Mouse (Mus musculus) midbrain, embryonic 10.5 days (tissue): ENCODE measurements at regions not wholly inside any gene's neighbourhood (a gene's known extent, or its start where the extent isn't known, plus 50 kb on each side); places are given as distances from the start of the nearest gene placed in this dataset.

Experiments used
- DNase-seq: peaks from one replicate; pipeline ENCODE4 v3.0.0-alpha.2; 2017; ENCODE audit warnings: low spot score
- H3K27ac ChIP-seq: fragments of 300-500 bp; sonication (generic); replicated peaks from 2 replicates; pipeline ENCODE4 v1.5.1; 2016; ENCODE audit warnings: mild to moderate bottlenecking
- H3K27me3 ChIP-seq: fragments of 300-500 bp; sonication (generic); 2 replicates; pipeline ENCODE4 v1.6.1; 2016; ENCODE audit warnings: low read depth, mild to moderate bottlenecking; ENCODE audit not compliant: poor library complexity, severe bottlenecking
- H3K36me3 ChIP-seq: fragments of 300-500 bp; sonication (generic); 2 replicates; pipeline ENCODE4 v1.6.1; 2016; ENCODE audit warnings: mild to moderate bottlenecking, moderate library complexity
- H3K4me1 ChIP-seq: fragments of 300-500 bp; sonication (generic); 2 replicates; pipeline ENCODE4 v1.6.1; 2016
- H3K4me3 ChIP-seq: fragments of 300-500 bp; sonication (generic); 2 replicates; pipeline ENCODE4 v1.5.1; 2016; ENCODE audit warnings: mild to moderate bottlenecking, moderate library complexity
- H3K9me3 ChIP-seq: fragments of 300-500 bp; sonication (generic); replicated peaks from 2 replicates; pipeline ENCODE4 v1.6.1; 2016; ENCODE audit warnings: mild to moderate bottlenecking
- WGBS: fragments of 180-500 bp; shearing (Covaris S2); methylation state at CpG from one replicate; pipeline ENCODE4 v1.1.7; 2016; 5-methylcytosine and 5-hydroxymethylcytosine counted together

DNA sequence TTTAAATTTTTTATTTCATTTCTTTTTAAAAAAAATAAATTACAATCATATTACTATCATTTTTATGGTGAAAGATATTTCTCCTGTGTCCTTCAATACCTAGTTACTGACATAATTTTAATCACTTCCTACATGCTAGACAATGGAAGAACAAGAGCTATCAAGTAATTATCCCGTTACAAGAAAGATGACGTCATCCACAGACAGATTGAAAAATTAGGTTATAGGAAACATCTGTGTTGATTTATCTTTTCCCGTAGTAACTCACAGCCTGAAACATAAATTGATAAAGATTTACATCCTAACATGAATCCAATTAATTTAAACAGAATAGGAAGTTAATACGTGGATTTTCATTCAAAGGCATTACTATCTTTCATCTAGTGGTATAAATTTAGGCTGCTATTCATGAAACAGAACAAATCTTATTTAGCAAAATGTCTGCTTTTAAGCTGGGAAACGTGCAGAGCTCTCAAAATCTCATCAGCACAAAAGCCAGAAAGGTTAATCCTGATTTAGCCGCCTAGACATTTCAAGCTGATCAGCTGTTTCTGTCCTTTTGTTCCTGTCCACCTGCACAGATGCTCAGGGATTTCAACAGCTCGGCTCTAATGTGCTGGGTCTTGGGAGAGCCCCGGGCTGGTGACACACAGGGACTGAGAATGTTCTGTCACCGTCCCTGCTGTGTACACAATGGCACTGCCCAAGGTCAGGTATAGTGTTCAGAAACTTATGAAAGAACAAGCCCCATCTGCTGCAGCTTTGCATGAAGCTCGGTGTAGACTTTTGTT is 189.0 kb upstream of the Cd180 start:
- 40% methylated on average over 10 of the region's 10 CpGs for WGBS
- Histone ChIP-seq H3K9me3 (no peaks in the 10 kb centered on the region), H3K4me1 (peaks cover 14% of the 10 kb centered on the region), H3K4me3 (no peak overlapping the region), H3K27me3 (no peaks in the 10 kb centered on the region; the same call in 1 of the 2 replicates), H3K27ac (peak overlapping the region; percentile 42; the same call in 1 of the 2 replicates), H3K36me3 (no peaks in the 10 kb centered on the region)
- peak; percentile 49 for DNase-seq

DNA sequence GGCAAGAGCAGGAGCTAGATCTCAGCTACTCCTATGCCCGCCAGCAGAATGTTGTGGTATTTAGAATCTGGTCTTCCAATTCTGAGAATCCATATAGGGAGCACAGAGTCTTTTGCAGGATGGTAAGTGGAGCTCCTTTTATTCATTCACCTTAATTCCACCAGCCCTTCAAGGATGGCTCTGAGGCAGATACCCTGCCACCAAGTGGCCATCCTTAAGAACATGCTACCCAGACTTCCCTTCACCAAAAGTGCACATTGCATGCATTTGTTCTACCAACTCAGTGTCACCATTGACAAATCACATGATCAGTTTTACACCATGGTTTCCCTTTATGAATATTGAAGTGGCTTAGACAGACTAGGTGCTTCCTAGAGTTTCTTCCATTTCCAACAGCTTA is 186.1 kb upstream of the Cd180 start:
- Histone ChIP-seq H3K4me3 (no peak overlapping the region), H3K9me3 (no peaks in the 10 kb centered on the region), H3K27me3 (no peaks in the 10 kb centered on the region; the same call in 1 of the 2 replicates), H3K27ac (no peak overlapping the region), H3K36me3 (no peaks in the 10 kb centered on the region), H3K4me1 (peaks cover 14% of the 10 kb centered on the region)
- 83% methylated on average over 1 of the region's 1 CpGs for WGBS
- no peak for DNase-seq

DNA sequence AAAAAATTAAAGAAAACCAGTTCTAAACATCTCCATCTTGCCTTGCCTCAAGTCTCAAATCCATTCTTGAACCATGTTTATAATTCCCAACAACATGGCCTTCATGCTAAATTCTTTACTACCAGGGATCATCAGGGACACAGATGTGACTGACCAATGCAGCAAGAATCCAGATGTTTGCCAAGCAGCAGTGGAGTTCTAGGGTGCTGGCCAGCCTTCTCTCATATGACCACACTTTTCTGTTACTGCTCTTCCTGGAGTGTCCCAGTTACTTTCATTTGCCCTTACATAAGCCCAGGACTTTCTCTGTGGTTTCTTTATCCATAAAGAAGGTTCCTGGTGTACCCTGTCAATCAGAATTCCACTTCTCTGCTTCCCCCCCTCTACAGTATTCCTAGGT is 185.4 kb upstream of the Cd180 start:
- Histone ChIP-seq H3K36me3 (no peaks in the 10 kb centered on the region), H3K4me1 (peaks cover 14% of the 10 kb centered on the region), H3K27me3 (no peaks in the 10 kb centered on the region; the same call in 1 of the 2 replicates), H3K27ac (no peak overlapping the region), H3K9me3 (no peaks in the 10 kb centered on the region), H3K4me3 (no peak overlapping the region)
- no peak for DNase-seq

DNA sequence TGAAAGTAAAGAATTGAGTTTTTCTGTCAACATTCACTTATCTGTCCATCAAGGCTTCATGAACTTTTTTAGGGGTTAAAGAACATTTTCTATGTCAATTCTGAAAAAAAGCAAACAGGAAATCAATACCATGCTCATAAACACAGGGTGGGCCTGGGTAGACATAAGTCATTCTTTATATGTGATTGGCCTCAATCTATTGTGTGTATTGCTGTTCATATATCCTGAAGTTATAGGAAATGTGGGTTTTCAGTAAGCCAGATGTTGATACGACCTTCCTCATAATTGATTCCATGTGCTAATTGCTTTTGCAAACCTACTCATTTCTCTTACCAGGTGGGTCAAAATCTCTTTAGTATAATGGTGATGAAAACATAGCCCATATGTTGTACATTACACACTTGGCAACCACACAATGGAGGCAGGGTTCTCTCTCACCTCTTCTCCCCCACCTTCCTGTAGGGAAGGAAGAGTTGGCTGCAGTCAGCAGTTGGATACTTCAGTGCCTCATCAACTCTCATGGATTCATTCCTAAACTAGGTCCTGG is 182.6 kb upstream of the Cd180 start:
- 73% methylated on average over 1 of the region's 1 CpGs for WGBS
- no peak for DNase-seq
- no peaks in the 10 kb centered on the region for H3K9me3 ChIP-seq
- no peaks in the 10 kb centered on the region for H3K36me3 ChIP-seq
- H3K4me3 ChIP-seq, result no peak overlapping the region
- no peak overlapping the region for H3K27ac ChIP-seq
- no peaks in the 10 kb centered on the region for H3K4me1 ChIP-seq
- H3K27me3 ChIP-seq, result no peaks in the 10 kb centered on the region; the same call in 1 of the 2 replicates

DNA sequence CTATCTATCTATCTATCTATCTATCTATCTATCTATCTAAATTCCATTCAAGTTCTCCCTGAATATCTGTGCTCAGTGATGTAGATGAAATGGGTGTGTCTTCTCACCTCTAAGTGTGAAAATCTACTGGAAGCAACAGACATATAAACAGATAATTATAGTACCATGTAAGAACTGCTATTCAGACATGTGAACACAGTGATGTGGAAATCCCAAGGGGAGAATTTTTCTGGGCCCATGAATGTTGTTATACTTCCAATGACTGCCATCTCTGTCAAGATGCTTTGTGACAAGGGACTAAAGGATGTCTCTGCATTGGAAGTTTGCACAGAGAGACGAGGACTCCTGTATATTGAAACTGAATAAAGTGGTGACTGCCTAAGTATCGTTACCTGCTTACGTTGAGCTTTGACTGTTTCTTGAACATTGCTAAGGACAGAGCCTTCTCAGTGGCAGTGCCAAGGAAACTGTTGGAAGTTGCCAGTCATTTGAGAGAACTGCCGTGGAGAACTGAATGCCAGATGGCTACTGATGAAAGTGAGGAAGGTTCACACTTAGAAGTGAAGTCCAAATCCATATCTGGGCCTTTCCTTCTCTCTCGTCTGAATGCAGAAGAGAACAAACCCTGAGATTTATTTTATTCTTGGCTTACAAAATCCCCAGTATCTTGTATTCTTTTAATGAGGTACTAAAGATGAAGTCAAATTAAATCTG is 175.0 kb upstream of the Cd180 start:
- Histone ChIP-seq H3K9me3 (no peaks in the 10 kb centered on the region), H3K4me1 (no peaks in the 10 kb centered on the region), H3K36me3 (no peaks in the 10 kb centered on the region), H3K4me3 (no peak overlapping the region), H3K27ac (no peak overlapping the region), H3K27me3 (no peaks in the 10 kb centered on the region)
- 89% methylated on average over 5 of the region's 5 CpGs for WGBS
- DNase-seq, result no peak

DNA sequence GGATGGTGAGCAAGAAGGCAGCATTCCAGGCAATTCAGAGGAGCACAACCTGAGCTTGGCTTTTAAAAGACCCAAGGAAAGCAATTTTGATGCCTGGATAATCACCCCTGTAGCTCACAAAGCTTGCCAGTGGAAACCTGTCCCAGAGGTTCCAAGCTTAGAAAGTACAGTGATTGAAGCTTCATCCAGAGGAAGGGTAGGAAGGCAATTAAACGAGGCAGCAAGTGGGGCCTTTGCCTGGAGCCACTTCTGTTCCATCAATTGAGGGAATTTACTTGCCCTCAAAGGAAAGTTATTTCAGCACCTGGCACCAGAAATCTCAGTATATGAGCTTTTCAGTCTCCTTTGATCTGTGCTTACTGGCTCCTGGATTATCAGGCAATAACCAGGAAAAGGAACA is 171.9 kb upstream of the Cd180 start:
- H3K27me3 ChIP-seq, result no peaks in the 10 kb centered on the region
- no peaks in the 10 kb centered on the region for H3K36me3 ChIP-seq
- DNase-seq, result no peak
- no peaks in the 10 kb centered on the region for H3K4me1 ChIP-seq
- 60% methylated on average over 1 of the region's 1 CpGs for WGBS
- no peak overlapping the region for H3K27ac ChIP-seq
- no peaks in the 10 kb centered on the region for H3K9me3 ChIP-seq
- no peak overlapping the region for H3K4me3 ChIP-seq

DNA sequence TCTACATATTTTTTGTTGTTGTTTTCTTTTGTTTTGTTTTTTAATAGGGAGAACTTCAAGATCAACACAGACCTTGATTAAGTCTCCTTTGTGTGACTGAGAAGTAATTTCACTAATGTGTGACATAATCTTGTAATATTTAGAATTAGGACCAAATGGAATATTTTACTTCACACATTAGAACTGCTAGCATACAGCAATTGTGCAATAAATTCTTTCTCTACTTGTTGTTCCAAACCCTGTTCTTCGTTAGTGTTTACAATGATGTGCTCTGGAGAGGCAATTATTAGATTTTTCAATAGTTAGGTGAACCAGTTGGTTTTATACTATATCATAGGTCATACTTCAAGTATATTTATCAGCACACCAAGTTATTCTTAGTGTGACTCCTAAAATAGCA is 171.3 kb upstream of the Cd180 start:
- WGBS, result 80% methylated on average over 1 of the region's 1 CpGs
- no peaks in the 10 kb centered on the region for H3K36me3 ChIP-seq
- H3K4me1 ChIP-seq, result no peaks in the 10 kb centered on the region

DNA sequence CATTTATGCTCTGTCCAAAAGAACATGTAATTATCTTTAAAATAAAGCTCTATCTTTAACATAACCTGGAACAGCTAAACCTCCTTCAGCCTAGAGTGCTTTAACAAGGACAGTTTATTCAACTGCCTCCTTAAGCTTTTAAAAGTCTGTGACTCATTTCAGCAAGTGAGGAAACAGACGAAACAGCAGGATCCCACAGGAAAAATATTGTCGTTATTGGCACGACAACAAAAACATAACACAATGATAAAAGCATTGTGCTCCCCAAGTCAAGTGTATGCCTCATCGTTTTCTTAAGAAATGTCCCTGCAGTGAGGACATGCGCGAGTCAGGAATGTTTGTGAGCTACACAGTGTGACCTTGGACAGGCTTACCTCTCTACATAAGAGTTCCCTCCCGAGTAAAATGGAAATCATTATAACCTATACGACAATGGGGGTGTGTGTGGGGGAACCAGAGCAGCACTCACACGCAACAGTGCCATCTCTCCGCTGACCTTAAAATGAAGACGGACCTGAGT is 166.7 kb upstream of the Cd180 start:
- H3K27me3 ChIP-seq, result no peaks in the 10 kb centered on the region
- no peak for DNase-seq
- no peaks in the 10 kb centered on the region for H3K4me1 ChIP-seq
- H3K9me3 ChIP-seq, result no peaks in the 10 kb centered on the region
- H3K27ac ChIP-seq, result no peak overlapping the region
- no peaks in the 10 kb centered on the region for H3K36me3 ChIP-seq
- no peak overlapping the region for H3K4me3 ChIP-seq
- 81% methylated on average over 11 of the region's 11 CpGs for WGBS

More for the DNA sequence above, 171.3 kb upstream of the Cd180 start:
- no peaks in the 10 kb centered on the region for H3K27me3 ChIP-seq
- DNase-seq, result no peak
- H3K27ac ChIP-seq, result no peak overlapping the region
- H3K4me3 ChIP-seq, result no peak overlapping the region
- H3K9me3 ChIP-seq, result no peaks in the 10 kb centered on the region

DNA sequence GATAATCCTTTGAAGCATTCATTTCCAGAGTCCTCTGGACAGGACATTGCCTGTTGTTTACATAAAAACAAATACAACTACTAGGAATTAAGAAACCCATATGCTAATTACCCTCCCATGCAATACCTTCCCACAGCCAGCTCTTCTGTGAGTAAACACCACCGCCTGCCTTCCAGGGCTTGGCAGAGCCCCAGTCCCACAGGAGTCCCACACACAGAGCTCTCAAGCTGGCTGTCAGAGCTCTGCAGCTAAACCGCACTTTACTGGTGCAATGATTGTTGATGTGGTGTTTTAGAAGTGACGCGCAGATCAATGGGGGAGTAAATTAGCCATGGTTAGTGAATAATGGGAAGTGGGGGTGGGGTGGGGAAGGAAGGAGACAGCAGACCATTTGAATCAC is 159.6 kb upstream of the Cd180 start:
- DNase-seq, result no peak
- no peak overlapping the region for H3K27ac ChIP-seq
- no peaks in the 10 kb centered on the region for H3K36me3 ChIP-seq
- no peak overlapping the region for H3K4me3 ChIP-seq
- H3K9me3 ChIP-seq, result no peaks in the 10 kb centered on the region
- 0 out of 2 replicates have a peak, but pooled peaks cover 5% of the 10 kb centered on the region for H3K27me3 ChIP-seq
- H3K4me1 ChIP-seq, result peaks cover 19% of the 10 kb centered on the region
- 32% methylated on average over 4 of the region's 4 CpGs for WGBS

DNA sequence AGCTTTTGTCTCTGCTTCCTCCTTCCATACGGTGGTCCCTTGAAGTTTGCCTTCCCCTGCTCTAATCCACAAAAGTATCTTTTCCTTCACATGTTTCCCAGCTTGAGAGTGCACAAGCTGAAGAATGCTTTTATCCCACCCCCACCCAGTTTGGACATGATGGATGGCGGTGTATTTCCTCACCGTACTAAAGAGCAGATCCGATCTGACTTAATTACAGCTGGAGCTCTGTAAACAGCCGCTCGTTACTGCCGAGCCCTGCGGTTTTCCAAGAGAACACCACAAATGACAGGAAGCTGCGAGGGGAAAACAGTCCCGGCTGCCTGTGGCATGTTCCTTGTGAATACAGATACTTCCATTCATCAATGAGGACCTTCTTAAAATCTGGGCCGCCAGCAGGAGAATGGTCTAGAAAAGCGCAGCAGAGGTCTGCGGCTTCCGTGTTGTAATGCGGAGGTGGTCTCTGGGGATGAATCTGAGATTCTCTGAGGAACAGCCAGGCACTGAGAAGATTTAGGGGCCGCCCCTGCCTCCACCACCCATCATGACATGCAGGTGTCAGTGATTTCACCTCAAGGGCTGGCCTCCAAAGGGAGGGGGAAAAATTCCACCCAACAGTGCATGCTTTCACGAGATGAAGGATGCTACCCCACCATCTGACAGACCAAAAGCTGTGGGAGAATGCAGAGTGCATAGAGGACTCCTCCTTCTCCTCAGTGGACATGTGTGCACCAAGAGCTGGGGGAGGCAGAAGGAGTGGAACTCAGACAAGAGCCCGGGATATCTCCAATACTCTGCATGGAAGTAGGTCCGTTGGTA is 155.7 kb upstream of the Cd180 start:
- H3K27ac ChIP-seq, result no peak overlapping the region
- H3K9me3 ChIP-seq, result no peaks in the 10 kb centered on the region
- WGBS, result 68% methylated on average over 19 of the region's 19 CpGs
- H3K4me3 ChIP-seq, result no peak overlapping the region
- no peak for DNase-seq
- H3K4me1 ChIP-seq, result peaks cover 19% of the 10 kb centered on the region
- no peaks in the 10 kb centered on the region for H3K36me3 ChIP-seq
- 0 out of 2 replicates have a peak, but pooled peaks cover 5% of the 10 kb centered on the region for H3K27me3 ChIP-seq

DNA sequence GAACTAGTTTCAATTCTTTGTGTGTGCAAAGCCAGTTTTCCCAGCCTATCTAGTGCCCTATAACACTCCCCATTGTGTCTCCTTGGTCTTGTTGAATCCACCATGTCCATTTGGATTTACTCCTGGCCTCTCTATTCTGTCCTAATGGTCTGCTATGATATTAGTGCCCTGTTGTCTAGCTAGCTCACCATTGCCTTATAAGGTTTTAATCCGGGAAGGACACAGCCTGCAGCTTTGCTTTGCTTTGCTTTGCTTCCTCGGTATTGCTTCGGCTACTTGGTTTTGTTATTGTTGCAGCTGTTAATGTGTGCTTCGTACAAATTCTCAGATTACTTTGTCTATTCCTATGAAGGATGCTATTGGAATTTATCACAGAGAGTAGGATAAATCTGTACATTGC is 152.9 kb upstream of the Cd180 start:
- H3K4me3 ChIP-seq, result no peak overlapping the region
- peaks cover 14% of the 10 kb centered on the region for H3K4me1 ChIP-seq
- WGBS, result 86% methylated on average over 4 of the region's 4 CpGs
- no peak for DNase-seq
- H3K9me3 ChIP-seq, result no peaks in the 10 kb centered on the region
- H3K27ac ChIP-seq, result no peak overlapping the region
- H3K27me3 ChIP-seq, result 0 out of 2 replicates have a peak, but pooled peaks cover 5% of the 10 kb centered on the region
- no peaks in the 10 kb centered on the region for H3K36me3 ChIP-seq

DNA sequence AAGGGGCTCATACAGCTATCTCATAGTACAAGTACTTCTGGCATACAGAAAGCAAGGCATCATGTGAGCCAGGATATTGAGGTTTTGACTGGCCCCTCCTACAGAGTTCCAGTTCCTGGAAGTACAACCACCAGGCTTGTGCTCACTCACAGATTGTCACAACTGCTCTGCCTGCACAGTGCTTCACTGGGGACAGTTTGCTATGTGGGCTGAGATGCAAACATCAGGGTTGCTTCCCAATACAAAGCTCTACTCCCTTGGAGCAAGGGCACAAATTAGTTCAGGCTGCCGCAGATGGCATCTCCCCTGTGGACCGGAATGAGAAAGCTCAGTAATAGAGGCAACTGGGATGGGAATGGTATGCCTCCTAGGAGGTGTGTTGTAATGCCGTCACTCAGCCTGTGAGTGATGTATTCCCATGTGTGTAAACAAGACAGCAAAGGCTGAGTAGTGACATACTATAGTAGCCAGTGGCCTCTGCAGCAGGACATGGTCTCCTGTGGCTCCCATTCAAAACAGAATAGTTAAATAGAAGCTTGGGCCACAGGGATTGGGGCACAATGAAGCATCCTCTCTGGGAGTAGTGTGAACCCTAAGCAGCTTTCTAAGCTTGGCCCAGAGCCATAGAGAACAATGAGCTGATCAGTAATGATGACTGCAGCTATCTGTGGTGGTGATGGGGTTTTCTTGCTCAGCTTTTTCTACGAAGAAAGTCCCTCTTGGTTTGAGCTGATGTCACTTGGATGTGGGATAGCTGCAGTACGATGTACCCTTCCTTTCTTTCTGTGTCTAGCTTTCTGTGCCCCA is 148.8 kb upstream of the Cd180 start:
- Histone ChIP-seq H3K27me3 (no peaks in the 10 kb centered on the region), H3K4me3 (no peak overlapping the region), H3K27ac (no peak overlapping the region), H3K36me3 (no peaks in the 10 kb centered on the region), H3K9me3 (no peaks in the 10 kb centered on the region), H3K4me1 (peaks cover 13% of the 10 kb centered on the region)
- no peak for DNase-seq
- WGBS, result 74% methylated on average over 5 of the region's 5 CpGs
